Mouse (Mus musculus) activated CD4-positive, CD25-positive, alpha-beta regulatory T cell, adult 4 months (primary cell): ENCODE results near the gene Gm11492. TPM values are rescaled to one million over a fixed set of nuclear protein-coding genes. Genes with fewer than 3 reads are reported as not detected.

ENCODE experiments used
- ATAC-seq: one replicate; pipeline ENCODE4 v1.8.0; 2017
- polyA plus RNA-seq, 2 experiments: library from polyadenylated mRNA; unstranded; fragments of 100-300 nt; shearing (Covaris generic); gene quantifications; one replicate each; pipeline ENCODE4 v1.2.1; 2017

Gene Gm11492
- not detected for polyA plus RNA-seq

GRCm38 (mm10) chr11:87566501-87566900, at the start of gene Gm11492:
Gm11492 (plus strand) TSS chr11:87566653.
- ATAC-seq = no peak

GRCm38 (mm10) chr11:87519260-87519659, 47.2 kb upstream of the Gm11492 start:
- ATAC-seq = peak; percentile 36

GRCm38 (mm10) chr11:87523466-87523865, 43.0 kb upstream of the Gm11492 start:
- no peak for ATAC-seq

- ATAC-seq = no peak
These were observed 42.5 kb upstream of the Gm11492 start for GRCm38 (mm10) chr11:87523967-87524366.

- no peak for ATAC-seq
These were observed 41.7 kb upstream of the Gm11492 start for GRCm38 (mm10) chr11:87524780-87525179.

- no peak for ATAC-seq
These were observed 39.1 kb upstream of the Gm11492 start for GRCm38 (mm10) chr11:87527364-87527763.

GRCm38 (mm10) chr11:87527990-87528389, 38.5 kb upstream of the Gm11492 start:
- no peak for ATAC-seq

- ATAC-seq = no peak
These were observed 34.8 kb upstream of the Gm11492 start for GRCm38 (mm10) chr11:87531695-87532094.

GRCm38 (mm10) chr11:87542285-87542684, 24.2 kb upstream of the Gm11492 start:
- no peak for ATAC-seq

- no peak for ATAC-seq
These were observed 23.5 kb upstream of the Gm11492 start for GRCm38 (mm10) chr11:87542906-87543305.

- ATAC-seq = no peak
These were observed 13.1 kb upstream of the Gm11492 start for GRCm38 (mm10) chr11:87553342-87553741.

GRCm38 (mm10) chr11:87554386-87554785, 12.1 kb upstream of the Gm11492 start:
- ATAC-seq = no peak

GRCm38 (mm10) chr11:87555106-87555703, 11.2 kb upstream of the Gm11492 start:
- ATAC-seq = no peak

GRCm38 (mm10) chr11:87561208-87561607, 5.2 kb upstream of the Gm11492 start:
- no peak for ATAC-seq

GRCm38 (mm10) chr11:87568255-87568953, 2.0 kb downstream of the Gm11492 start, which contains the start of gene Sept4:
Sept4 (plus strand) TSS chr11:87568903.
- no peak for ATAC-seq

GRCm38 (mm10) chr11:87570743-87571142, 4.3 kb downstream of the Gm11492 start:
- ATAC-seq = no peak

- no peak for ATAC-seq
These were observed 5.0 kb downstream of the Gm11492 start for GRCm38 (mm10) chr11:87571361-87571950.

- no peak for ATAC-seq
These were observed 7.3 kb downstream of the Gm11492 start for GRCm38 (mm10) chr11:87573751-87574150.

- no peak for ATAC-seq
These were observed 8.2 kb downstream of the Gm11492 start for GRCm38 (mm10) chr11:87574520-87575180.

GRCm38 (mm10) chr11:87577601-87578248, 11.3 kb downstream of the Gm11492 start:
- ATAC-seq = no peak

GRCm38 (mm10) chr11:87578249-87578962, 12.0 kb downstream of the Gm11492 start:
- no peak for ATAC-seq

GRCm38 (mm10) chr11:87578963-87579601, 12.6 kb downstream of the Gm11492 start:
- ATAC-seq = no peak
